Mouse (Mus musculus) retina, embryonic 14.5 days (tissue): ENCODE data around the gene Lmod2.
A peak's percentile ranks its signal among the peaks of the same experiment; 100 is the strongest.

ENCODE experiments used
- DNase-seq: peaks from one replicate; pipeline ENCODE4 v3.0.0-alpha.2; 2015; ENCODE audit warnings: low spot score

Gene Lmod2

DNA sequence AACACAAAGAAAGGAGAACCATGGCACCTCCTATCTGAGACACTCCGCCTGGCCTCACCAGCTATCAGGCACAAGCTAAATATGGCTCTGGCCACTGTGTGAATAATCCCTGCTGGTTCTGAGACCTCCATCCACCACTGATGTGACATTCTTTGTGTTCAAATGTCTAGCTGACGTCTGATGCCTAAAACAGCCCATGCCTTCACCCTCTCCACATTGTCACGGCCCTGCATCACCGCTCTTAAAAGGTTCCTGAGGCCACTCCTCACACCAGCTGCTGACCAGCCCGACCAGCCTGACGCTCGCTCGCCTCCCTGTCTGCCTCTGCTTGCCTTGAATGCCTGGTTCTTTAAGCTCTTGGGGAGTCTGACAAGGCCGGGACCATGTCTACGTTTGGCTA lies at the start of gene Lmod2:
Gene Lmod2 (plus strand): TSS at position 263 of the 400 bp plus-strand sequence.
- DNase-seq = no peak

DNA sequence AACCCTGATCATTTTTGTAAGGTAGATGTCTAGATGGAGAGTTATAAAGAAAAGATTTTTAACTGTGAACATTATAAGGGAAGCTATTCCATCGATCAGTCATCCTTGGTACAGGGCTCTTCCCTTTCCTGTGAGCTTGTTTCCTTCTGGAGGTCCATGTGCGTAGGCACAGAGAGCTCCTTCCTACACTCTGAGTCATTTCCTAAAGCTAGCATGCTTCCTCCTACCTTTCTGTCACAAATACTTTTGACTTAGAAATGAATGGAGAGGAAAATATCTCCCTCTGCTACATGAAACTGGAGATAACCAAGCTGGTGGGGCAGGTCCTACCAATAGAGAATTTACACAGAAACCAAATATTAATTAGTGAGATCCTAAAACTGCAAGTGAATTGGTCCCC lies 47.8 kb upstream of the Lmod2 start:
- DNase-seq = no peak

- DNase-seq = no peak
Measured at GRCm38 (mm10) chr6:24552046-24552445, 45.5 kb upstream of the Lmod2 start.

GRCm38 (mm10) chr6:24554427-24555086 lies 43.0 kb upstream of the Lmod2 start:
- no peak for DNase-seq

GRCm38 (mm10) chr6:24555488-24555887 lies 42.1 kb upstream of the Lmod2 start:
- DNase-seq = no peak

DNA sequence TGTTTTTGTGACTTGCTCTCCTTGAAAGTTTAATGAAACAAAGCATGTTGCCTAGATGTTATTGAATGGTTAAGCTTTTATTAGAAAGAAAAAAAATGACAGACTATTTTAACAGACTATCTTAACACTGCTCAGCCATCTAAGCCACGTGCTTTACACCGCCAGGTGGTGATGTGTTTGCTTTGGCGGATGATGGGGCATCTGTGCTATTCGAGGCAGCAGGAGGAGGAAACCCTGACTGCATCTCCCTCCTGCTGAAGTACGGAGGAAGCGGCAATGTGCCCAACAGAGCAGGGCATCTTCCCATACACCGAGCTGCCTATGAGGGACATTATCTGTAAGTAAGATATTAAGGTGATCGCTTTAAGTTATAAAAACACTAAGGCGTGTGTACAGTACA lies 33.5 kb upstream of the Lmod2 start:
- DNase-seq = no peak

DNA sequence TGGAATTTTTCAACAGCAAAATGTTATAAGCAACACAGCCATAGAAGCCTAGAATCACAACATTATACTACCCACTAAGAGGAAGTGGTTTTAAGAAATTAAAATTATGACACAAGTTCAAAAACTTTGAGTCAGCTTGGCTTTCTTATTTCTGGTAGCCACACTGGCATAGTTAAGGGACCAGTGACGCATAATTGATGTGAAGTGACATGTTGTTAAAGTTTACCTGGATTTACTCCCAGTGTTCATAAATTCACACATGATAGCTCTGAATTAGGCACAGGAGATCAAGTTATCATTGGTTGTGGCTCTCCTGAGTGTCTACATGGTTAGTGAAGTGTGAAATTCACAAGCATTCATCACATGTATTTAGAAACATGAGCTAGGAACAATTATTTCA lies 32.7 kb upstream of the Lmod2 start:
- DNase-seq = peak; percentile 39

DNA sequence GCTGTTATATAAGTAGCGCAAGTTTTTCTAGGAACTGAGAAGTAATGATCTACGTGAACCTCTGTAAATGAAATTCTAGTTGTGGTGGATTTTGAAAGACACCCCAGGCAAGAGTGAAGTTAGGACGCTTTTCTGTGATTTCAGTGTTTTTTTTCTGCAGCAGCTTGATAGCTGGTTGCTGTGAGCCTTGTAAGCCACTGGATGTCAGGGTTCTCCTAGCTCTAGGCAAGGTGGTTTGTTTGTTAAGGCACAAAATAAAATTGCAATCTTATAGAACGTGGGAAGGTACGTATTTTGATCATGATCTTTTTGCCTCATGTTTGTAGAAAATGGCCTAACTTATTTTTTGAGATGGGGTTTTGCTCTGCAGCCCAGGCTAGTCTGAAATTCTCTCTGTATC lies 28.6 kb upstream of the Lmod2 start:
- DNase-seq = no peak

DNA sequence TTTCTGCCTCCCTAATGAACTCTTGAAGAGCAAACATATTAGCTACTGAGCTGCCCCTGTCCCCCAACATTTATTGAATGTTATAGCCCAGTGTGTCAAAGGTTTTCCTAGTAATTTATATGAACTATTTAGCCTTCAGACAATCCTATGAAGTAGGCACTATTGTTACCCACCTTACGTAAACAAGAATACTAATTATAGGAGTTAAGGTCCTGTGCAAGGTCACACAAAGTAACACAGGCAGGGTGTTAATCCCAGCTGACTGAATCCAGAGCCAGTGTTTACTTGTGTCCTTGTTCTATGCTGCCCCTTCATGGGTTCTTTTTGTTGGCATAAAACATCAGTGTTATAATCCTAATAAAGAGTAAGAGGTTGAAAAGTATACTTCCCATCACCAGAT lies 27.9 kb upstream of the Lmod2 start:
- peak; percentile 7 for DNase-seq

- DNase-seq = peak; percentile 9
Measured at GRCm38 (mm10) chr6:24570278-24570677, 27.3 kb upstream of the Lmod2 start.

- no peak for DNase-seq
Measured at GRCm38 (mm10) chr6:24571126-24571525, 26.4 kb upstream of the Lmod2 start.

DNA sequence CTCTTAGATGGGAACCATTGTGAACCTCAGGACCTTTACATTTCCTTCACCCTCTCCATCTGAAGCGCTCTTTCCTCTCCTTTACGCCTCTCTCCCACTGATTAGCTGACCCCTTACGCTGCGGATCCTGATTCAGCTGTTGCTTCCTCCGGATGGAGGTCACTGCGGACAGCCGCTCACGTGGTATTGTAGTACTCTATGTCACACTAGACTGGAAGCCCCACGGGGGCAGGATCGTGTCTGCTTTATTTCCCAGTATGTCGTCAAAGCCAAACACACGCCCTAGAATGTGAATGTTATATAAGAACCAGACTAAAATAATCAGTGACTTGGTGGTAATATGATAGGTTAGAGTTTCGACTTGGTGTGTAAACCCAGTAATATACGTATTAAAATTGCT lies 25.1 kb upstream of the Lmod2 start:
- DNase-seq = no peak

DNA sequence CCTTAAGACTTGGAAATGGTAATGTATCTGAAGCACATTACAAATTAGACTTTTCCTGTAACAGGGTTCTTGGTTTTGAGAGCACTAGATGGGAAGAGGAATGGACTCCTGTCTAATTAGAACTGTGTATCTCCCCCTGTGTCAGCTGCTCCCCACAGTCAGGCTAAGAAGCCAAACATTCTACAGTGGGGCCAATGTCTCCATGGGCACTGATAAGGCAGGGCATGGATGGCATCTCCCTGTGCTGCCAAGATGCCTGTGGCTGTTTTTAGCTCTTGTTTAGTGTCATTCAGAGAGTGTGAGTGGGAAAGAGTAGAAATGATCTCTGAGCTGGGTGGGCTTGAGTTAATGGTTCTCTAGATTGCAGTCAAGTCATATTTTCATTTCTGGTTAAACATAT lies 24.2 kb upstream of the Lmod2 start:
- no peak for DNase-seq

DNA sequence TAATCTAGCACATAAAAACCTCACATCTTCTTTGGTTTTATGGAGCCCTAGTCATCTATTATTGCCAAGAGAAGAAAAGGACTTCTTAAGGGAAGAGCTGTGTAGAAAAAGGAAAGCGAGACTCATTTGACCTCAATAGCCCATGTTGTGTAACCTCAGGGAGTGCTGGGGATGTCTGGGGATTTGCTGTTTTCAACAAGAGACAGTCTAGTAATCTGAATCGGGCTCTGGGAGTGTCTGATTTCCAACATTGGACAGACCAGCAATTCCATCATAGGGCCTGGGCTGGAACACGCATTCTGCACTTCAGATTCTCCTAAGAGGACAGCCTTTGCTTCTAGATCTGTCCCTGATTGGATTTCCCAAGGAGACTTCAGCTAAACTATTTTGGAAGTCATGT lies 14.1 kb upstream of the Lmod2 start:
- no peak for DNase-seq

- DNase-seq = no peak
Measured at GRCm38 (mm10) chr6:24585431-24586310, 11.9 kb upstream of the Lmod2 start.

GRCm38 (mm10) chr6:24586885-24587284 lies 10.7 kb upstream of the Lmod2 start:
- peak; percentile 17 for DNase-seq

GRCm38 (mm10) chr6:24590282-24590681 lies 7.3 kb upstream of the Lmod2 start:
- no peak for DNase-seq

DNA sequence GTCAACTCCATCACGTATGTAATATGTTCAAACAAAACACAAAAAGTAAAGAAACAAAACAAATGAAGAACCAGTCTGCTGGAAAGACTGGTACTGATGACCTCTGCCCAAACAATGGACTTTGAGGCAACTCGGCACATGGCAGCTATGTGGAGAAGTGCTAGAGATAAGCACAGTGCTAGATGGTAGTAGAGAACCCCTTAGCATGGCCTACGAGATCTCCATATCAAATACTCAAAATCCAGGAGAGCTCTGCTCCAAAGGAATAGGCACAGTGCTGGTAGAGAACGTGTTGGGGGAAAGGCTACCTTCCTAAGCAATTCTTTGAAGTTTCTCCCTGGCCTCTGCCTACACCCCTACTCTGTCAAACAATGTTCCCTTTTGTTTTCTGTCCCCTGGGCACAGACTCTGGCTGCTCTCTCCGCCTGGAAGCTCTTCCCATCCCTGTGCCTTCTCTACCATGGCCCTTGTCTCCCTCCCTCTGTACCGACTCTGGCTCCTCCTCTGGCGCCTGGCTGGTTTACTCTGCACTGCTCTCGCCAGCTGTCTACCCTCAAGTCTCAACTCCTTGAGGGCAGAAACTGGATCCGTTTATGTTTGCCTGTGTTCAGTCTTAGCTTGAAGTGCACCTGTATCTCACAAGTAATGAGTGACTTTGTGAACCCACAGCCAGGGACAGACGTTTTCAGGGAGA lies 5.9 kb upstream of the Lmod2 start:
- no peak for DNase-seq

GRCm38 (mm10) chr6:24599179-24599578 lies 1.6 kb downstream of the Lmod2 start:
- DNase-seq = no peak

DNA sequence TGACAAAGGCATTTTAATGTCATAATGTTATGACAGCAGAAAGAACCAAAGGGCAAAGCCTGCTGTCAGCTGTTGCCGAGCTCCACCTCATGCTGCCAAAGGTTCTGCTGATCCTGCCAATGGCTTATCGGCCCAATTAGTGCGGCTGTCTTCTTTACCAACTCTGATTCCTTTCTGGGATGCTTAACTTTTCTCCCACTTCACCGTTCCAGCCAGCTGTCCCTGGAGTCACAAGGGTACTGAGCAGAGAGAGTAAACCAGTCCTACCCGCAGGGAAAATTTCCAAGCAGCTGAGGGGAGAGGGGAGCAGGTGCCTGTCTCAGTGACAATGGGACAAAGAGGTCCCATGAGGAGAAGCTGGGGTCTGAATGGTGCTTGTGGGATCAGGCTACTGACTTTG lies 2.1 kb downstream of the Lmod2 start:
- DNase-seq = no peak

DNA sequence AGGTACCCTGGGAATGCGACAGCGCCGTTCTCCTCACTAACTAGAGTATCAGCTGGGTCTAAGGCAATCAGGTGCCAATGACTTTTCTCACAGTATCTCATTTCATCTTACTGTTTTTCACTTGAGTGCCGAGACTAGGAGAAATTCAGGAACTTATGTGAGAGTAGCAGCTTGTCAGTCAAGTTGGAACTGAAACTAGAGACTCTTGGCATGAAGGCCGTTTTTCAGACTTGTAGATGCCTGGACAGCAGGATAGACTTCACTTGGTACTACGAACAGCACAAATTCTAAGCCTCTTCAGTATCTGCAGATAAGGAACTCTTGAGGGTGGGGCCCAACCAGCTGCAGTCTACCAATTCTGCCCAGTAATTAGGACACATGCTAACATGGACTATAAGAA lies 2.6 kb downstream of the Lmod2 start:
- no peak for DNase-seq

- DNase-seq = no peak
Measured at GRCm38 (mm10) chr6:24600726-24601125, 3.2 kb downstream of the Lmod2 start.

GRCm38 (mm10) chr6:24601668-24602067 lies 4.1 kb downstream of the Lmod2 start:
- no peak for DNase-seq
